Mouse (Mus musculus): Measurements from ENCODE around the gene Arl8b. TPM values are rescaled to one million over a fixed set of nuclear protein-coding genes. Genes with fewer than 3 reads are reported as not detected.

Arl8b gene
- polyA plus RNA-seq, 1 experiment, result 41.2 TPM

DNA sequence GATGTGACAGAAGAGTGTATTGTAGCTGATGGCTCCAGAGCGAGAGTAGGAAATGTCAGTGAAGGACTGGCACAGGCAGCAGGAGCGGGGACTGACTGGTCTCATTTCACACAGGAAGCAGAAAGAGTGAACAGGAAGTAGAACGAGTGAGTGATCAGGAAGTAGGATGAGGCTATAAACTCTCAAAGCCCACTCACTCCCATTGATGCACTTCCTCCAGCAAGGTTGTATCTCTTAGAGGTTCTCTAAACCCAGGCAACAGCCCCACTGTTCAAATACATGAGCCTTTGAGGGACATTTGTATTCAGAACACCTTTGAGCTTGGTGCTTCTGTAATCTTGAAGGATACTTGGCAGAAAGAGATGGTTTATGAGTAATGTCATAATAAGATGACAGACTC lies 61.2 kb downstream of the Arl8b start:
- H3K4me2 ChIP-seq (ENCODE audit: low read depth), result peak overlapping the region; percentile 49
- H3K36me3 ChIP-seq (ENCODE audit: control insufficient read depth, insufficient read depth), result peaks cover 36% of the 10 kb centered on the region
- H3K79me2 ChIP-seq (ENCODE audit: control insufficient read depth, insufficient read depth), result no peaks in the 10 kb centered on the region
- no peaks in the 10 kb centered on the region for H3K27me3 ChIP-seq (ENCODE audit: control insufficient read depth, insufficient read depth, insufficient read length)
- H3ac ChIP-seq (ENCODE audit: control insufficient read depth, insufficient read length), result no peak overlapping the region
- H3K4me3 ChIP-seq, result no peak overlapping the region
- no peak for TF ChIP-seq REST (IDR thresholded peaks at IDR 0.05; ENCODE audit: insufficient read depth, insufficient read length)
- TF ChIP-seq POLR2AphosphoS2 (IDR thresholded peaks at IDR 0.05; ENCODE audit: insufficient read length, low read depth), result no peak
- TF ChIP-seq TCF3 (IDR thresholded peaks at IDR 0.05; ENCODE audit: insufficient read length, low read depth), result no peak
- no peak for TF ChIP-seq TCF12 (IDR thresholded peaks at IDR 0.05; ENCODE audit: insufficient read depth, poor library complexity, severe bottlenecking)
- TF ChIP-seq MYOD1 (IDR thresholded peaks at IDR 0.05; ENCODE audit: control insufficient read depth in 1 of 3, insufficient read length in 2 of 3, low read depth in 2 of 3), result no peak
- TF ChIP-seq USF1 (IDR thresholded peaks at IDR 0.05; ENCODE audit: low read depth), result no peak
- TF ChIP-seq CEBPB (IDR thresholded peaks at IDR 0.05; ENCODE audit: insufficient read depth, poor library complexity, severe bottlenecking), result no peak
- TF ChIP-seq POLR2A (IDR thresholded peaks at IDR 0.05; ENCODE audit: insufficient read length, low read depth), result no peak
- TF ChIP-seq E2F4 (IDR thresholded peaks at IDR 0.05; ENCODE audit: insufficient read depth), result no peak
- no peak for TF ChIP-seq SRF (IDR thresholded peaks at IDR 0.05; ENCODE audit: control insufficient read depth, insufficient read length, low read depth)
- no peak for TF ChIP-seq MYOG (IDR thresholded peaks at IDR 0.05; ENCODE audit: control insufficient read depth in 1 of 3, insufficient read depth in 1 of 3, insufficient read length in 2 of 3, low read depth in 2 of 3)
- TF ChIP-seq MAX (IDR thresholded peaks at IDR 0.05; ENCODE audit: low read depth), result no peak

DNA sequence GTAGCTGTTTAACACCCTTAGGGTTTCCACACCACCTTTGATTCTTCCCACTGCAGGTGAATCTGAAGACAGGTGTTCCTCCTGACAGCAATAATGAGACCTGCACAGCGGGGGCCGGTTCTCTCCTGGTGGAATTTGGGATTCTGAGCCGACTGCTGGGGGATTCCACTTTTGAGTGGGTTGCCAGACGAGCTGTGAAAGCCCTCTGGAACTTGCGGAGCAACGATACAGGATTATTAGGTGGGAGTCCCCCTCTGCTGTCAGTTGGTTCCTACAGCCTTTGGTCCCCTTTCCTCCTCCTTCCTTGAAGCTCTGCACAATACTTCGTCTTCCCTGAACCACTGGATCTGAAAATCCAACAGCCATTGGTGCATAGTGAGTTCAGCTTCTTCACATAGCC lies 61.9 kb downstream of the Arl8b start:
- H3ac ChIP-seq (ENCODE audit: control insufficient read depth, insufficient read length), result no peak overlapping the region
- H3K79me2 ChIP-seq (ENCODE audit: control insufficient read depth, insufficient read depth), result no peaks in the 10 kb centered on the region
- no peak overlapping the region for H3K4me3 ChIP-seq
- H3K27me3 ChIP-seq (ENCODE audit: control insufficient read depth, insufficient read depth, insufficient read length), result no peaks in the 10 kb centered on the region
- peak overlapping the region; percentile 49 for H3K4me2 ChIP-seq (ENCODE audit: low read depth)
- TF ChIP-seq REST (IDR thresholded peaks at IDR 0.05; ENCODE audit: insufficient read depth, insufficient read length) (no peak), POLR2A (IDR thresholded peaks at IDR 0.05; ENCODE audit: insufficient read length, low read depth) (no peak), CEBPB (IDR thresholded peaks at IDR 0.05; ENCODE audit: insufficient read depth, poor library complexity, severe bottlenecking) (no peak)
- peaks cover 30% of the 10 kb centered on the region for H3K36me3 ChIP-seq (ENCODE audit: control insufficient read depth, insufficient read depth)

DNA sequence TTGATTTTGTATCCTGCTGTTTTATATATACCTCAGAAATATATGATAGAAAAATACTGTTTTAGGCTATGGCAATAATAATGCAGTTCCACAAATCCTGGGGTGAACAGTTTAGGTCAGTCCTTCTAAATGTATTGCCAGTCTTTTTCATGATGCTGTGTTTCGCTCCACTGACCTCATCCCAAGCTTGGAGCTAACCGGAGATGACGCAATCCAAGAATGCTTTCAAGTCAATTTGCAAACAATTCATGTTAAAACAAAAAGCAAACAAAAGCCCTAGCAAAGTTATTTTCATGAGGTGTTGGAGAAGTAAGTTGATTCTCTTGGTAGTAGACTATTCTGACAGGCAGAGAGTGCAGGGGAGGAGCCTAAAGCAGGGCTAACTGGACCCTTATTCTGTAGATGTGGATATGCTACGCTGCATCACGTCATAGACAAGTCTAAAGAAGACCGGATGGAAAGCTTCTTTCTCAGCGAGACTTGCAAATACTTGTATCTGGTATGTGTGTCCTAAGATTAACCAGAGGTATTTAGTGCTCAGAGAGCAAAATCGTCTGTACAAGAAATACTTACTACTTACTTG lies 69.3 kb downstream of the Arl8b start:
- no peak for TF ChIP-seq MAX (IDR thresholded peaks at IDR 0.05; ENCODE audit: low read depth)
- no peak for TF ChIP-seq SRF (IDR thresholded peaks at IDR 0.05; ENCODE audit: control insufficient read depth, insufficient read length, low read depth)
- TF ChIP-seq CEBPB (IDR thresholded peaks at IDR 0.05; ENCODE audit: insufficient read depth, poor library complexity, severe bottlenecking), result no peak
- TF ChIP-seq TCF12 (IDR thresholded peaks at IDR 0.05; ENCODE audit: insufficient read depth, poor library complexity, severe bottlenecking), result no peak
- TF ChIP-seq USF1 (IDR thresholded peaks at IDR 0.05; ENCODE audit: low read depth), result no peak
- TF ChIP-seq TCF3 (IDR thresholded peaks at IDR 0.05; ENCODE audit: insufficient read length, low read depth), result no peak
- H3K79me2 ChIP-seq (ENCODE audit: control insufficient read depth, insufficient read depth), result no peaks in the 10 kb centered on the region
- peaks cover 53% of the 10 kb centered on the region for H3K36me3 ChIP-seq (ENCODE audit: control insufficient read depth, insufficient read depth)
- no peak overlapping the region for H3K4me3 ChIP-seq
- H3K4me2 ChIP-seq (ENCODE audit: low read depth), result no peak overlapping the region
- no peak overlapping the region for H3ac ChIP-seq (ENCODE audit: control insufficient read depth, insufficient read length)
- no peaks in the 10 kb centered on the region for H3K27me3 ChIP-seq (ENCODE audit: control insufficient read depth, insufficient read depth, insufficient read length)

DNA sequence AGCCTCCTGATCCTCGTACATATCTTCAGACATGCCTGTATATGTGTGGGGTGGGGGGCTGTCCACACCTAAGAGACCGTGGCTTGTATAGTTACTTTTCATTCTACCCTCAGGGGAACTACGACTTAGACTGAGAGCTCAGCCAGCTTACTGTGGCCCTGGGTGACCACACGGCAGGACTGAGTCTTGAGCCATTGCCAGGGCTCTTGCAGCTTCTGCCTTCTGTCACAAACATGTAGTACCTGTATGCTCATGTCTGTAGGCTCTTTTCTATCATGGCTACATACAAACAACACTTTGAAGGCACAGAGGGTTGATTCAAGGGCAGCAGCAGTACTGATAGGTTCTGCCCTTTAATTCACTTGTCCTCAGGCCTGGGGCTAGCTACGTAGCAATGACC lies 70.1 kb downstream of the Arl8b start:
- Histone ChIP-seq H3K79me2 (ENCODE audit: control insufficient read depth, insufficient read depth) (no peaks in the 10 kb centered on the region), H3K4me3 (no peak overlapping the region), H3K27me3 (ENCODE audit: control insufficient read depth, insufficient read depth, insufficient read length) (no peaks in the 10 kb centered on the region), H3K4me2 (ENCODE audit: low read depth) (no peak overlapping the region), H3K36me3 (ENCODE audit: control insufficient read depth, insufficient read depth) (peaks cover 53% of the 10 kb centered on the region), H3ac (ENCODE audit: control insufficient read depth, insufficient read length) (no peak overlapping the region)
- TF ChIP-seq CEBPB (IDR thresholded peaks at IDR 0.05; ENCODE audit: insufficient read depth, poor library complexity, severe bottlenecking) (no peak), REST (IDR thresholded peaks at IDR 0.05; ENCODE audit: insufficient read depth, insufficient read length) (no peak), POLR2A (IDR thresholded peaks at IDR 0.05; ENCODE audit: insufficient read length, low read depth) (no peak), TCF3 (IDR thresholded peaks at IDR 0.05; ENCODE audit: insufficient read length, low read depth) (no peak), SRF (IDR thresholded peaks at IDR 0.05; ENCODE audit: control insufficient read depth, insufficient read length, low read depth) (no peak), MAX (IDR thresholded peaks at IDR 0.05; ENCODE audit: low read depth) (no peak), MYOG (IDR thresholded peaks at IDR 0.05; ENCODE audit: control insufficient read depth in 1 of 3, insufficient read depth in 1 of 3, insufficient read length in 2 of 3, low read depth in 2 of 3) (no peak), USF1 (IDR thresholded peaks at IDR 0.05; ENCODE audit: low read depth) (no peak), E2F4 (IDR thresholded peaks at IDR 0.05; ENCODE audit: insufficient read depth) (no peak), POLR2AphosphoS2 (IDR thresholded peaks at IDR 0.05; ENCODE audit: insufficient read length, low read depth) (no peak), TCF12 (IDR thresholded peaks at IDR 0.05; ENCODE audit: insufficient read depth, poor library complexity, severe bottlenecking) (no peak), MYOD1 (IDR thresholded peaks at IDR 0.05; ENCODE audit: control insufficient read depth in 1 of 3, insufficient read length in 2 of 3, low read depth in 2 of 3) (no peak)

DNA sequence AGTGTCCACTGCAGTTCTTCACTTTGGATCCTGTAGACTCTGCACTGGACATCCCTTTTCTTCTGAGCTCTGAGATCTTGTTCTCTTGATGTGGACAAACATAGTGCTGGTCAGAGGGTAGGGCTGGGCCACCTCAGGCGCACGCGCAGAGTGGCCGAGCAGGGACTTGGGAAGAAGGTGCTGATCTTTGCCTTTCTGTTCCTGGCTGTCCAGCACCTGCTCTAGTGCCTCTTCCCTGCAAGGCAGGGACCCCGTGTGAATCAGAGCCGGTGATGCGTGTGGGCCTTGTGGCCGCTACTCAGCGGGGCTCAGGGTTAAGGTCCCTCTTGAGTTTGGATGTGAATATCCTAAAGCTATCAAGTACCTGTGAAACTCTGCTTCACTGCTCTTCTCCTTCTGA lies 75.7 kb downstream of the Arl8b start:
- Histone ChIP-seq H3K36me3 (ENCODE audit: control insufficient read depth, insufficient read depth) (peaks cover 28% of the 10 kb centered on the region), H3K79me2 (ENCODE audit: control insufficient read depth, insufficient read depth) (no peaks in the 10 kb centered on the region), H3K4me3 (no peak overlapping the region), H3K4me2 (ENCODE audit: low read depth) (no peak overlapping the region), H3ac (ENCODE audit: control insufficient read depth, insufficient read length) (no peak overlapping the region), H3K27me3 (ENCODE audit: control insufficient read depth, insufficient read depth, insufficient read length) (no peaks in the 10 kb centered on the region)
- no peak for TF ChIP-seq USF1 (IDR thresholded peaks at IDR 0.05; ENCODE audit: low read depth)
- no peak for TF ChIP-seq REST (IDR thresholded peaks at IDR 0.05; ENCODE audit: insufficient read depth, insufficient read length)
- TF ChIP-seq SRF (IDR thresholded peaks at IDR 0.05; ENCODE audit: control insufficient read depth, insufficient read length, low read depth), result no peak
- TF ChIP-seq TCF3 (IDR thresholded peaks at IDR 0.05; ENCODE audit: insufficient read length, low read depth), result no peak
- TF ChIP-seq MAX (IDR thresholded peaks at IDR 0.05; ENCODE audit: low read depth), result no peak
- TF ChIP-seq MYOD1 (IDR thresholded peaks at IDR 0.05; ENCODE audit: control insufficient read depth in 1 of 3, insufficient read length in 2 of 3, low read depth in 2 of 3), result no peak
- TF ChIP-seq TCF12 (IDR thresholded peaks at IDR 0.05; ENCODE audit: insufficient read depth, poor library complexity, severe bottlenecking), result no peak
- no peak for TF ChIP-seq CEBPB (IDR thresholded peaks at IDR 0.05; ENCODE audit: insufficient read depth, poor library complexity, severe bottlenecking)
- TF ChIP-seq POLR2AphosphoS2 (IDR thresholded peaks at IDR 0.05; ENCODE audit: insufficient read length, low read depth), result no peak
- TF ChIP-seq E2F4 (IDR thresholded peaks at IDR 0.05; ENCODE audit: insufficient read depth), result no peak
- no peak for TF ChIP-seq MYOG (IDR thresholded peaks at IDR 0.05; ENCODE audit: control insufficient read depth in 1 of 3, insufficient read depth in 1 of 3, insufficient read length in 2 of 3, low read depth in 2 of 3)
- TF ChIP-seq POLR2A (IDR thresholded peaks at IDR 0.05; ENCODE audit: insufficient read length, low read depth), result no peak

Measured in myocyte (in vitro differentiated cells).